Comparison of ENCODE assay signal across 8 mouse cellular contexts in the genomic region with DNA sequence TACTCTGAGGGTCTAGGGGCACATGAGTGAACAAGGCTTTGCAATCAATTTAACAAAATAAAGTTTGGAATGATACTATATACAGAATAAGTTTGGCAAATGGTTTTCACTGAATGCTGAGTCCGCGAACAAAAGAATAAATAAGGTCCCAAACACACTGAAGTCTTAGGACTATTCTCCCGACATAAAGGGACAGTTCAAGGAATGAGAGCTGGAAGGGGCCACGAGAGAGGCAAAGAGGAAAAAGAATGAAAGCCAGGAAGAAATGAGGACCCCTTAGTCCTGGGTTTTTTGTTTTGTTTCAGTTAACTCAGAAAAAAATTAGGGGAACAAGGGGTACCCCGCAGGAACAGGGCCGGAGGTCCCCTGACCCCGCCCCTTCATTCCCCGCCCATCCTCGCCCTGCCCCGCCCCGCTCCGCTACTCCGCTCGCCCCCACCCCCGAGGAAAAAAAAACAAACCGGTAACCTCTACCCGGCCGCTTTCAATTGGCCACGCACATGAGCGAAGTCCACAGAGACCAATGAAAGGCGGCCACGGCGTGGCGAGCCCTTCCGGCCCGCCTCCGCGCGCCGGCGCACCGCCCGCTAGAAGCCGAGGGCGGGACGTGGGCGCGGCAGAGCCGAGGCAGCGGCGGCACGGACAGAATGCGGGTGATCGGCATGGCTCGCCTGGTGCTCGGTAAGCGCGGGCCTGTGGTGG. TPM values are rescaled to one million over a fixed set of nuclear protein-coding genes. Genes with fewer than 3 reads are reported as not detected.
DNase-seq lines count a peak whose midpoint lies in the region; ATAC-seq and TF ChIP-seq lines count a peak whose summit lies in the region.

A gene (plus strand): TSS at position 575 of the 702 bp plus-strand sequence.

- H3K4me2 ChIP-seq in hindbrain, postnatal 0 days (ENCODE audit: low read depth, low read length): peak within 1 kb of the TSS; percentile 63

- ATAC-seq in common myeloid progenitor, adult 5-6 weeks (replicated peaks; ENCODE audit: low read depth, poor library complexity, severe bottlenecking): peak; percentile 91
- peak; percentile 99 for ATAC-seq in hindbrain, postnatal 0 days
- ATAC-seq in megakaryocyte, adult 5-6 weeks (ENCODE audit: poor library complexity, severe bottlenecking): peak; percentile 99

- intact Hi-C loops in gastrocnemius, adult 2 months (cut with DNase I): no loop called here
- intact Hi-C loops in left cerebral cortex, adult 2 months (cut with DNase I): loop anchor here (2.0 to 5.0 kb wide), 2 partner anchors 83 to 454 kb away; a partner anchor contains a TSS

- H3K9ac ChIP-seq in hindbrain, postnatal 0 days (replicated peaks; ENCODE audit: low read length): peak within 1 kb of the TSS; percentile 71

- no peaks in the 10 kb centered on the region for H3K9me3 ChIP-seq in hindbrain, postnatal 0 days (ENCODE audit: low read length)

- WGBS in hindbrain, postnatal 0 days: 1% methylated on average over 47 of the region's 48 CpGs

- peak; percentile 97 for DNase-seq in ZHBTc4 (ENCODE audit: low read depth, low spot score)
- peak; percentile 95 for DNase-seq in gastrocnemius, adult 2 months
- peak; percentile 98 for DNase-seq in hindbrain, postnatal 0 days (ENCODE audit: low spot score)
- DNase-seq in left cerebral cortex, adult 2 months (ENCODE audit: extremely low spot score in 1 of 2, low spot score in 2 of 2): peak; percentile 93 to 94
- DNase-seq in right cerebral cortex, adult 2 months (ENCODE audit: low spot score in 2 of 2): peak; percentile 90 to 91
- peak; percentile 93 for DNase-seq in urinary bladder, postnatal 14 days (ENCODE audit: low spot score)

- H3K36me3 ChIP-seq in hindbrain, postnatal 0 days (ENCODE audit: insufficient read depth, low read length): peaks cover 8% of the 10 kb centered on the region

- TF ChIP-seq CTCF in gastrocnemius, adult 2 months (IDR thresholded peaks at IDR 0.05): no peak
- no peak for TF ChIP-seq CTCF in hindbrain, postnatal 0 days (IDR thresholded peaks at IDR 0.05; ENCODE audit: low read depth)
- TF ChIP-seq CTCF in left cerebral cortex, adult 2 months (IDR thresholded peaks at IDR 0.05): no peak

- no peaks in the 10 kb centered on the region for H3K27me3 ChIP-seq in hindbrain, postnatal 0 days (ENCODE audit: insufficient read depth, low read length)

- H3K27ac ChIP-seq in gastrocnemius, adult 2 months: peak within 1 kb of the TSS; percentile 92
- peak within 1 kb of the TSS; percentile 67 for H3K27ac ChIP-seq in hindbrain, postnatal 0 days
- H3K27ac ChIP-seq in left cerebral cortex, adult 2 months: peak within 1 kb of the TSS; percentile 93

- H3K4me3 ChIP-seq in gastrocnemius, adult 2 months: peak within 1 kb of the TSS; percentile 93
- H3K4me3 ChIP-seq in hindbrain, postnatal 0 days (ENCODE audit: low read length): peak within 1 kb of the TSS; percentile 83
- H3K4me3 ChIP-seq in left cerebral cortex, adult 2 months: peak within 1 kb of the TSS; percentile 92

- H3K4me1 ChIP-seq in hindbrain, postnatal 0 days (ENCODE audit: insufficient read depth, low read length): peaks cover 6% of the 10 kb centered on the region

RNA-seq across cellular contexts. Expression of the gene that starts here (rescaled TPM):
- 278 and 284 TPM in 2 replicates for total RNA-seq in common myeloid progenitor, adult 5-6 weeks (2017)
- total RNA-seq in gastrocnemius, adult 2 months (2021): 10 to 100 TPM; 40.1 to 49.5 TPM
- total RNA-seq in hindbrain, postnatal 0 days (2014; rRNA removed): 76.3 and 99.2 TPM in 2 replicates
- polyA plus RNA-seq in hindbrain, postnatal 0 days (2015; fragmentation: Nextera tagmentation; extraction: Ambion mirVana): 194 and 201 TPM in 2 replicates
- 100 to 1,000 TPM; 137 to 144 TPM for total RNA-seq in left cerebral cortex, adult 2 months (2021)
- 124 and 125 TPM in 2 replicates for total RNA-seq in megakaryocyte, adult 5-6 weeks (2015)
- total RNA-seq in megakaryocyte, adult 5-6 weeks (2017): 208 and 212 TPM in 2 replicates

Comparison
In these comparisons a context has a peak if more than half of its experiments do, and no peak if none do; other contexts are left out.
1. Peak in every context shown above with its lines: DNase-seq, ATAC-seq, H3K4me3 ChIP-seq and H3K27ac ChIP-seq.